ENCODE assay signal across 8 mouse cellular contexts in genomic region chr8:127064361-127065112, GRCm38 (mm10). TPM values are rescaled to one million over a fixed set of nuclear protein-coding genes. Genes with fewer than 3 reads are reported as not detected.
DNase-seq lines count a peak whose midpoint lies in the region; ATAC-seq lines count a peak whose summit lies in the region.

No protein-coding gene starts in this region.

- H3K9ac ChIP-seq in forebrain, embryonic 14.5 days (ENCODE audit: low read length): peak overlapping the region; percentile 92
- peak overlapping the region; percentile 98 for H3K9ac ChIP-seq in lung, embryonic 16.5 days (ENCODE audit: low read length)

- 0% methylated on average over 67 of the region's 80 CpGs for WGBS in forebrain, embryonic 14.5 days
- WGBS in lung, embryonic 16.5 days: under 1% methylated on average over 58 of the region's 80 CpGs

- H3K4me2 ChIP-seq in forebrain, embryonic 14.5 days (ENCODE audit: low read length): peak overlapping the region; percentile 72
- H3K4me2 ChIP-seq in lung, embryonic 16.5 days (ENCODE audit: low read depth, low read length): peak overlapping the region; percentile 87

- intact Hi-C loops in heart, postnatal 10 days (cut with DNase I): loop anchor here (5.0 kb wide), 1 partner anchor 113 kb away; no protein-coding TSS in a partner anchor

- peak overlapping the region; percentile 74 for H3K4me3 ChIP-seq in forebrain, embryonic 14.5 days (ENCODE audit: low read depth, low read length)
- peak overlapping the region; percentile 94 for H3K4me3 ChIP-seq in lung, embryonic 16.5 days (ENCODE audit: low read length)

- no peaks in the 10 kb centered on the region for H3K36me3 ChIP-seq in forebrain, embryonic 14.5 days (ENCODE audit: control insufficient read depth, insufficient read depth, low read length)
- H3K36me3 ChIP-seq in lung, embryonic 16.5 days (ENCODE audit: control insufficient read depth, insufficient read depth, low read length): no peaks in the 10 kb centered on the region

- ATAC-seq in forebrain, embryonic 14.5 days: peak; percentile 63
- peak; percentile 65 for ATAC-seq in lung, embryonic 16.5 days (ENCODE audit: low read depth)

- peaks cover 17% of the 10 kb centered on the region for H3K4me1 ChIP-seq in forebrain, embryonic 14.5 days (ENCODE audit: control insufficient read depth, insufficient read depth, low read length)
- H3K4me1 ChIP-seq in lung, embryonic 16.5 days (replicated peaks; ENCODE audit: control insufficient read depth, insufficient read depth, low read length): peaks cover 26% of the 10 kb centered on the region

- peak overlapping the region; percentile 93 for H3K27ac ChIP-seq in forebrain, embryonic 14.5 days (ENCODE audit: low read depth, low read length)
- peak overlapping the region; percentile 95 for H3K27ac ChIP-seq in lung, embryonic 16.5 days (ENCODE audit: low read length)

- no peaks in the 10 kb centered on the region for H3K9me3 ChIP-seq in forebrain, embryonic 14.5 days (replicated peaks; ENCODE audit: control insufficient read depth, low read length)
- no peaks in the 10 kb centered on the region for H3K9me3 ChIP-seq in lung, embryonic 16.5 days (ENCODE audit: control insufficient read depth, low read length)

- peak; percentile 79 for DNase-seq in Muller cell, postnatal 12 days (ENCODE audit: inconsistent ontology term)
- peak; percentile 31 for DNase-seq in cerebellum, adult 11 months
- peak; percentile 53 for DNase-seq in forebrain, embryonic 14.5 days (ENCODE audit: low spot score)
- DNase-seq in heart, postnatal 10 days: peak; percentile 72
- peak; percentile 43 to 74 for DNase-seq in kidney, postnatal 36 days
- DNase-seq in retina, postnatal 1 day: peak; percentile 75
- DNase-seq in natural killer cell, adult 2 months (ENCODE audit: low spot score in 2 of 2): no peak

- no peaks in the 10 kb centered on the region for H3K27me3 ChIP-seq in forebrain, embryonic 14.5 days (replicated peaks; ENCODE audit: control insufficient read depth, insufficient read depth, low read length)
- no peaks in the 10 kb centered on the region for H3K27me3 ChIP-seq in lung, embryonic 16.5 days (ENCODE audit: control insufficient read depth, insufficient read depth, low read depth, low read length)

RNA-seq across cellular contexts. Expression of gene Pard3, which starts 0.8 kb away (rescaled TPM):
- 15.5 and 16.5 TPM in 2 replicates for polyA plus RNA-seq in forebrain, embryonic 14.5 days (2014; fragmentation: Nextera tagmentation; extraction: Ambion mirVana)
- total RNA-seq in heart, postnatal 10 days (2021): 10 to 100 TPM; 32.8 to 35.0 TPM
- 19.0 and 19.4 TPM in 2 replicates for polyA plus RNA-seq in lung, embryonic 16.5 days (2015; fragmentation: Nextera tagmentation; extraction: Ambion mirVana)

Comparison
In these comparisons a context has a peak if more than half of its experiments do, and no peak if none do; other contexts are left out.
1. DNase-seq: peak in Muller cell, postnatal 12 days (single experiment), cerebellum, adult 11 months (single experiment), forebrain, embryonic 14.5 days (single experiment), heart, postnatal 10 days (2 of 2), kidney, postnatal 36 days (2 of 2) and retina, postnatal 1 day (single experiment); none in natural killer cell, adult 2 months (0 of 2).